In genomic region chr19:6076564-6077393, GRCm38 (mm10) we compare ENCODE assay signal across 8 mouse cellular contexts. TPM values are rescaled to one million over a fixed set of nuclear protein-coding genes. Genes with fewer than 3 reads are reported as not detected.
DNase-seq lines count a peak whose midpoint lies in the region; ATAC-seq and TF ChIP-seq lines count a peak whose summit lies in the region.

Vps51 (minus strand) TSS chr19:6077231.

- peaks cover 28% of the 10 kb centered on the region for H3K79me2 ChIP-seq in C2C12 (ENCODE audit: control insufficient read depth, insufficient read depth)

- peak; percentile 98 for DNase-seq in brain, adult 2 months (ENCODE audit: low read depth, low spot score)
- peak; percentile 83 to 86 for DNase-seq in heart, adult 9 months (ENCODE audit: low spot score in 2 of 2)
- DNase-seq in midbrain, postnatal 0 days (ENCODE audit: low spot score) = peak; percentile 96
- DNase-seq in spleen, postnatal 10 days (ENCODE audit: low spot score in 2 of 2) = peak; percentile 79 to 87

- TF ChIP-seq CTCF in C2C12 (IDR thresholded peaks at IDR 0.05; ENCODE audit: control insufficient read depth, insufficient read depth, insufficient read length) = no peak
- no peak for TF ChIP-seq CTCF in embryonic fibroblast, embryonic 13.5 days (IDR thresholded peaks at IDR 0.05; ENCODE audit: borderline replicate concordance, insufficient read depth, low read length)
- no peak for TF ChIP-seq CTCF in midbrain, postnatal 0 days (IDR thresholded peaks at IDR 0.05)

- peak within 1 kb of the TSS; percentile 91 for H3K4me2 ChIP-seq in kidney, embryonic 14.5 days (replicated peaks; ENCODE audit: low read depth, low read length)
- peak within 1 kb of the TSS; percentile 70 for H3K4me2 ChIP-seq in limb, embryonic 15.5 days
- H3K4me2 ChIP-seq in midbrain, postnatal 0 days (ENCODE audit: low read depth, low read length, poor library complexity, severe bottlenecking) = peak within 1 kb of the TSS; percentile 89

- peak within 1 kb of the TSS; percentile 83 for H3K4me3 ChIP-seq in C2C12 (ENCODE audit: insufficient read depth, poor library complexity, severe bottlenecking)
- H3K4me3 ChIP-seq in embryonic fibroblast, embryonic 13.5 days (ENCODE audit: insufficient read depth, low read length) = peak within 1 kb of the TSS; percentile 64
- H3K4me3 ChIP-seq in kidney, embryonic 14.5 days (ENCODE audit: low read length) = peak within 1 kb of the TSS; percentile 88
- peak within 1 kb of the TSS; percentile 90 for H3K4me3 ChIP-seq in limb, embryonic 15.5 days
- H3K4me3 ChIP-seq in midbrain, postnatal 0 days (ENCODE audit: low read depth, low read length) = peak within 1 kb of the TSS; percentile 64

- H3K79me3 ChIP-seq in C2C12 (ENCODE audit: low read depth) = peaks cover 7% of the 10 kb centered on the region

- peak within 1 kb of the TSS; percentile 87 for H3ac ChIP-seq in C2C12 (ENCODE audit: control insufficient read depth, insufficient read length, low read depth)

- H3K36me3 ChIP-seq in C2C12 (ENCODE audit: control insufficient read depth, insufficient read depth) = peaks cover 14% of the 10 kb centered on the region
- H3K36me3 ChIP-seq in kidney, embryonic 14.5 days (ENCODE audit: control insufficient read depth, insufficient read depth, low read length) = peaks cover 33% of the 10 kb centered on the region
- H3K36me3 ChIP-seq in limb, embryonic 15.5 days = peaks cover 43% of the 10 kb centered on the region
- peaks cover 25% of the 10 kb centered on the region for H3K36me3 ChIP-seq in midbrain, postnatal 0 days (ENCODE audit: insufficient read depth, low read length)

- H3K4me1 ChIP-seq in embryonic fibroblast, embryonic 13.5 days (ENCODE audit: control insufficient read depth, insufficient read depth, low read length) = no peaks in the 10 kb centered on the region
- peaks cover 7% of the 10 kb centered on the region for H3K4me1 ChIP-seq in kidney, embryonic 14.5 days (ENCODE audit: control insufficient read depth, insufficient read depth, low read length)
- peaks cover 13% of the 10 kb centered on the region for H3K4me1 ChIP-seq in limb, embryonic 15.5 days
- peaks cover 7% of the 10 kb centered on the region for H3K4me1 ChIP-seq in midbrain, postnatal 0 days (ENCODE audit: insufficient read depth, low read length)

- under 1% methylated on average over 33 of the region's 33 CpGs for WGBS in kidney, embryonic 14.5 days
- under 1% methylated on average over 33 of the region's 33 CpGs for WGBS in limb, embryonic 15.5 days
- 2% methylated on average over 33 of the region's 33 CpGs for WGBS in midbrain, postnatal 0 days

- no peaks in the 10 kb centered on the region for H3K27me3 ChIP-seq in C2C12 (ENCODE audit: control insufficient read depth, insufficient read depth, insufficient read length)
- no peaks in the 10 kb centered on the region for H3K27me3 ChIP-seq in kidney, embryonic 14.5 days (ENCODE audit: control insufficient read depth, insufficient read depth, low read length)
- H3K27me3 ChIP-seq in limb, embryonic 15.5 days = no peaks in the 10 kb centered on the region
- no peaks in the 10 kb centered on the region for H3K27me3 ChIP-seq in midbrain, postnatal 0 days (ENCODE audit: insufficient read depth, low read length)

- peak; percentile 50 for TF ChIP-seq POLR2A in embryonic fibroblast, embryonic 13.5 days (IDR thresholded peaks at IDR 0.05; ENCODE audit: low read depth, low read length)

- peak within 1 kb of the TSS; percentile 62; the same call in 1 of the 2 replicates for H3K27ac ChIP-seq in embryonic fibroblast, embryonic 13.5 days (ENCODE audit: insufficient read depth, low read length)
- H3K27ac ChIP-seq in kidney, embryonic 14.5 days (ENCODE audit: low read depth, low read length) = peak within 1 kb of the TSS; percentile 86
- H3K27ac ChIP-seq in limb, embryonic 15.5 days = peak within 1 kb of the TSS; percentile 90
- H3K27ac ChIP-seq in midbrain, postnatal 0 days (ENCODE audit: low read depth, low read length) = peak within 1 kb of the TSS; percentile 84

- peak; percentile 78 for ATAC-seq in kidney, embryonic 14.5 days (ENCODE audit: low FRiP score, low TSS enrichment)
- ATAC-seq in limb, embryonic 15.5 days (ENCODE audit: insufficient number of reproducible peaks, low FRiP score, low TSS enrichment, low read depth) = peak; percentile 80
- ATAC-seq in midbrain, postnatal 0 days (ENCODE audit: low FRiP score) = peak; percentile 86

- H3K9me3 ChIP-seq in kidney, embryonic 14.5 days (ENCODE audit: control insufficient read depth, low read length) = no peaks in the 10 kb centered on the region
- no peaks in the 10 kb centered on the region for H3K9me3 ChIP-seq in limb, embryonic 15.5 days
- no peaks in the 10 kb centered on the region for H3K9me3 ChIP-seq in midbrain, postnatal 0 days (ENCODE audit: low read length)

- H3K9ac ChIP-seq in kidney, embryonic 14.5 days (ENCODE audit: low read depth, low read length) = peak within 1 kb of the TSS; percentile 79
- peak within 1 kb of the TSS; percentile 85 for H3K9ac ChIP-seq in limb, embryonic 15.5 days
- H3K9ac ChIP-seq in midbrain, postnatal 0 days (replicated peaks; ENCODE audit: low read length, poor library complexity, severe bottlenecking) = peak within 1 kb of the TSS; percentile 72

TF ChIP-seq in C2C12, 6 proteins besides CTCF, POLR2A, EP300 and RAD21:
- TF ChIP-seq FOSL1 (IDR thresholded peaks at IDR 0.05; ENCODE audit: insufficient read depth, low read length, poor library complexity, severe bottlenecking) (no peak), MYOD1 (IDR thresholded peaks at IDR 0.05; ENCODE audit: control insufficient read depth, insufficient read length, low read depth) (peak; percentile 37), MYOG (IDR thresholded peaks at IDR 0.05; ENCODE audit: control insufficient read depth, extremely low read depth, insufficient read length) (no peak), CEBPB (IDR thresholded peaks at IDR 0.05; ENCODE audit: low read depth) (no peak), MAX (IDR thresholded peaks at IDR 0.05) (peak; percentile 88), USF1 (IDR thresholded peaks at IDR 0.05; ENCODE audit: low read depth) (no peak)

RNA-seq across cellular contexts. Expression of gene Vps51, which starts in this region (rescaled TPM):
- 55.2 TPM for polyA plus RNA-seq in C2C12 (2012; fragmentation: generic; extraction: Trizol)
- 23.2 and 23.5 TPM in 2 replicates for polyA plus RNA-seq in embryonic fibroblast, embryonic 13.5 days (2011; ENCODE audit: insufficient read length, low read depth, missing spikeins)
- 60.8 and 75.0 TPM in 2 replicates for polyA plus RNA-seq in kidney, embryonic 14.5 days (2014; fragmentation: Nextera tagmentation; extraction: Ambion mirVana)
- 64.4 and 72.6 TPM in 2 replicates for polyA plus RNA-seq in limb, embryonic 15.5 days (2015; fragmentation: Nextera tagmentation; extraction: Ambion mirVana)
- 95.7 and 114 TPM in 2 replicates for total RNA-seq in midbrain, postnatal 0 days (2014; rRNA removed)
- polyA plus RNA-seq in midbrain, postnatal 0 days (2015; fragmentation: Nextera tagmentation; extraction: Ambion mirVana) = 92.4 and 101 TPM in 2 replicates

Comparison
In these comparisons a context has a peak if more than half of its experiments do, and no peak if none do; other contexts are left out.
1. Peak in every context shown above with its lines: DNase-seq, ATAC-seq, H3K4me3 ChIP-seq and H3K27ac ChIP-seq.